Mouse (Mus musculus) common myeloid progenitor, adult 5-6 weeks (primary cell): ENCODE data around the gene Cacna2d4. TPM values are rescaled to one million over a fixed set of nuclear protein-coding genes. Genes with fewer than 3 reads are reported as not detected.

Experiments
- ATAC-seq: replicated peaks from 2 replicates; pipeline ENCODE4 v1.8.0; 2016; ENCODE audit warnings: low read depth, mild to moderate bottlenecking, moderate TSS enrichment, inconsistent platforms; ENCODE audit not compliant: poor library complexity, severe bottlenecking
- total RNA-seq: library from RNA; stranded (forward); fragments of 200-1000, 187-1606 nt; gene quantifications from 2 replicates; pipeline ENCODE4 v1.2.3, GENCODE M21; 2017

Gene Cacna2d4
- total RNA-seq, 1 experiment from 2014 or later: 0.18 TPM

DNA sequence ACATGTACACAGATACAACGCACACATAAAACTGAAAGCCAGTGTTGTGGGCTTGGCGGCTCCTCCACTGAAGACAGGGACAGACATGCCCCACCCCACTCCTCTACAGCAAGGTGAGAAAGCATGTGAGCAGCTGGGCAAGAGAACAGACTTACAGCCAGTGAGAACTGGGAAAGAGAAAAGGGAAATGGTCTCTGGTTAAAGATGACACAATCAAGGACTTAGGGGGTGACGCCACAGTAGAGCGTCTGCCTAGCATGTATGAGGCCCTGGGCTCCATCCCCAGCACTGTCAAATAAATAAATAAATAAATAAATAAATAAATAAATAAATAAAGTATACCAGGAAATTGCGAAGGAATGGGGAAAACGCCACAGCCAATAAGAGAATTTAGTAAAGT is 67.0 kb downstream of the Cacna2d4 start:
- no peak for ATAC-seq

DNA sequence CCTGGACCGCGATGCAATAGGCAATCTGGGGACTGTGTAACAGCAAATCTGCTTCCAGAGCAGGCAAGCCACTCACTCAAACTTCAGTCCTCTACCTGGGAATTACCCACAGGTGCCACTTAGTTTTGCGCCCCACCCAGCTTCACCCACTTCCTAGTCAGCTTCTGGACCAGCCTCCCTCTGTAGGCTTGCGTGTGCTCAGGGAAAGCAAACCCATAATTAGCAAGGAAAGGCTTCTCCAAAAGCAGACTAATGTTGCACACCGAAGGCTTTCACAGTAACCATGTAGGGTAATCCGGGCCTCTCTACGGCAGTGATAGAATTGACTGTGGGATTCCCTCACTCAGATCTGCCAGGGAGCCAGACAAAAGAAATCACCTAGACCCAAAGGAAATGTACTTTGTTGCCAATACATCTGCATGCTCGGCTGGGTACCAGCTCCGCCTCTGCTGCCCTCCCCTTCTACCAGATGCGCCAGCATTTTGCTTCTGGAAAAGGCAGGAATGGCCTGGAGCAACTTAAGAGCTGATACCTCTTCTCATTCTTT is 71.6 kb downstream of the Cacna2d4 start:
- ATAC-seq: no peak

- no peak for ATAC-seq
These were observed 73.8 kb downstream of the Cacna2d4 start for GRCm38 (mm10) chr6:119310176-119310575.

DNA sequence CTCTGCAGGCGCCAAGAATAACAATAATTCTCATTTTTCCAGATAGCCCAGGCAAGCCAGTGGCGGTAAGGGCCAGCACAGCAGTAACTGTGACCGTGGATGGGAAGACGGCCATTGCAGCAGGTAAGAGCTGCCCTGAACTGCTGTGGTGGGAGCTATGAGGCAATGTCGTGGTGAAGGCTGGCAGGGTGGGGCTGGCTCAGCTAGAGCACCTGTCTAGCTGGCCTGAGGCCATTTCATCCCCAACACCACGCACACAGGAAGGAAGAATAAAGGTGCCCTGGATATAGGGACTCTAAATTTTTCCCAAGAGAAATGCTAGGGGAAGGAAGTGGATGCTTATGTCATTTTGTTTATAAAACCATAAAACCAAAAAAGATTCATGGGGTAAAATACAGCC is 76.1 kb downstream of the Cacna2d4 start:
- ATAC-seq: no peak

DNA sequence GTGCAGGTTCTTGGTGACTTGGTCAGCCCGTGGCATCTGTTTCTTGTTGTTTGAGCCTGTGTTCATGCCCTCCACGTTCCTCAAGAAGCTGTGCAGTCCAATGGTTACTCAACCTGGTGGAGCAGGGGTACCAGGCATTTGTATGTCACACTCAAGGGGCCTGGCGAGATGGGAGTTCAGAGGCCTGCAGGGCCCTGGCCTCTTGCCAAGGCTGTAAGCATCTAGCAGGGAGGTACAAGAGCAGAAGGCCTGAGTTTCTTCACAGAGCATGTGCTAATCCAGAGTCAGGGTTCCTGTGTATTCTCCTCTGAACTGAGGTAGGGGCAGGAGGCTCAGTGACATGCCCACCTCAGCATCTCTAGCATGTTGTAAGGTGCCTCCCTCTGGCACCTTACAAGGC is 76.8 kb downstream of the Cacna2d4 start:
- ATAC-seq: no peak

DNA sequence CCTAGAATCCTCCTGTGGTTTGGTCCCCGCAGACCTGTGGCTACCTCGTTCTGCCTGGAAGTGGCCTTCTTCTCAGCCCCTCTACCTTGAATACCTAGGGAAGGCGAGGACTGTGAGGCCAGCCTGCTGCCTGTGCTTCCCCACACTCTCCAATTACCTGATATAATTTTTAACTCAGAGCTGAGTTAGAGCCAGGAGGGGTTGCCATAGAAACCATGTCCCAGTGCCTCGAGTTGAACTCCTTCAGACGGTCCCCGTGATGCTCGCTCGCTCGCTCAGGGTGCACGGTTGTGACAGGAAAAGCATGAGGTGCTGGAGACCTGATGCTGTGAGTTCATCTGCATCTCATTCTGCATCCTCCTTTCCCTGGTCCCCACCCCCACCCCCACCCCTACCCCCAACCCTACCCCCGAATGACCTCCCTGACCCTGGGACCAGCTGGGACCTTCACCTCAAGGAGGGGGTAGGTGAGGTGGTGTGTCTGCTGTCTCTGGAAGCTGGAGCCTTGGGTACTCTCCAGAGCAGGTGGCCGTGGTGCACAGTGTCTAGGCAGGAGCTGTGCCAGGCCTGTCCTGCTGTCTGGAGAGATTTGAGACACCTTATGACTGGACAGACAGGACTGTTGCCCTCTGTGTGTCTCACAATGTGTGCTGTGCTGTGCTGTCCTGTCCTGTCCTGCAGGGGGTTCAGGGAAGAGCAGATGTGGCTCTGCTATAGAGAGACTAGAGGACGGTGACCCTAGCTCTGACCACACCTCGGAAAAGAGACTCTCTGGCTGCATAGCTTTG is 77.5 kb downstream of the Cacna2d4 start:
- ATAC-seq: no peak

GRCm38 (mm10) chr6:119314751-119315476 is 78.6 kb downstream of the Cacna2d4 start:
- peak; percentile 71 for ATAC-seq

GRCm38 (mm10) chr6:119318732-119319131 is 82.4 kb downstream of the Cacna2d4 start:
- ATAC-seq: no peak

DNA sequence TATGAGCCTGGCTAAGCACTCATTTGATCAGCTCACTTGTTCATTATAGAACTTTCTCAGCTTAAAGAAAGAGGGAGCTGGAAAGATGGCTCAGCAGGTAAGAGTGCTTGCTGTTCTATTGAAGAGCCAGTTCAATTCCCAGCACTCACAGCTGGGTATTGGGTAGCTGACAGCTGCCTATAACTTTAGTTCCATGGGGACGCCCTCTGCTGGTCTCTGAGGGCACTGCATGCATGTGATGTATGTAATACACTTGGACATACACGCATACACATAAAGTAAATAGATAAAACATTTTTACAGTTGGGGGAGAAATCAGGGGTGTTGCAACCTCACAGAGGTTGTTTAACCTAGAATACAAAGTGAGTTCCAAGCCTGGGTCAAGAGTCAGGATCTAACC is 83.0 kb downstream of the Cacna2d4 start:
- ATAC-seq: no peak

DNA sequence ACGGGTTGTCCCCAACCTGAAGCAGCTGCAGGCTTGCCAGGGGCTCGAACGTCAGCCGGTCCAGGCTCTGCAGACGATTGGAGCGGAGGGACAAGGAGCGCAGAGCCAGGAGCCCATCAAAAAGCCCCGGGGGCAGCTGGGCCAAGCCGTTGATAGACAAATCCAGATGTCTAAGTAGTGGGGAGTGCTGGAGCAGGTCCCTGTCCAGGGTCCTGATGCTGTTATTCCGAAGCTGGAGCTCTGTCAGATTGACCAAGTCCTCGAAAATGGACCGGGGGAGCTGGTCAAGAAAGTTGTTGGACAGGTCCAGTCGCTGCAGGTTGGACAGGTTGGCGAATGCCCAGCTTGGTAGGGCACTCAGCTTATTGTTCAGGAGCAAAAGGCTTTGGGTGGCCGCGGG is 84.2 kb downstream of the Cacna2d4 start:
- ATAC-seq: no peak

- no peak for ATAC-seq
These were observed 85.4 kb downstream of the Cacna2d4 start for GRCm38 (mm10) chr6:119321752-119322151.

- ATAC-seq: no peak
These were observed 88.5 kb downstream of the Cacna2d4 start for GRCm38 (mm10) chr6:119324776-119325175.

DNA sequence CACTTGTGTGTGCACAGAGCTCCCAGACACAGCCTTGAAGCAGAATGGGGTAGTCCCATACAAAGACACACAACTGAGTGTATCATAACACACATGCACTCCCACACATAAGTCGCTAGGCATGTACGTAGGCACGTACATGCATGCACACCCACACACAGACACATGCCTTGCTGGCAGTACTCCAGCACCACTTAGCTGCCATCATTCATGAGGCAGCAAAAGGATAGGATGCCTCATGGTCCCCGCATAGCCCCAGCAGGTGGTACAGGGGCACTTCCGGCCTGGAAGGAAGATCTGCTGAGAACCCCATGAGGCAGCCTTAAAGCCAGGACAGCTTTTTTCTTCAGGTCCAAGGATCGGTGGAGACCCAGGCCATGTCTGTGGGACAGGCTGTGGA is 89.7 kb downstream of the Cacna2d4 start:
- no peak for ATAC-seq

- no peak for ATAC-seq
These were observed 90.2 kb downstream of the Cacna2d4 start for GRCm38 (mm10) chr6:119326541-119326940.

DNA sequence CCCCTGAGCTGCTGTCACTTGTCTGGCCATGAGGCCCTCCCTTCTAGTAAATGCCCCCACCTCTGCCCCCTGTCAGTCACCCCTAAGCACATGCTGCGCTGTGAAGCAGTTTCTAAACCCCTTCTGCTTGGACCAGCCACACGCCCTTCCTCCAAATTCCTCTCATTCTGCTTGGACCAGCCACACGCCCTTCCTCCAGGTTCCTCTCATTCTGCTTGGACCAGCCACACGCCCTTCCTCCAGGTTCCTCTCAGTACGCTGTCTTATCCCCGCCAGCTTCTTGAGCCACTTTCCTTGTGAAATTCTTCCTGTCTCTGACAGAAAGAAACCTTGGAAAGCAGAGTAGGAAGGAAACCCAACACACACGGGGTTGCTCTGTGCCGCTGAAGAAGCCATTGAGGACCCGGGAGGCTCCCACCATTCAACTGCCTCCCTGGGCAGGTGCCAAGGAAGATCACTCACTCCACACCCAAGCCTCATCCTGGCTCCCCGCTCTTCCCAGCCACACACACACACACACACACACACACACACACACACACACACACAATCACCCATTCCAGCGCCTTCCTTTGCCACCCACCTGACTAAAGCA is 92.3 kb downstream of the Cacna2d4 start:
- ATAC-seq: no peak

DNA sequence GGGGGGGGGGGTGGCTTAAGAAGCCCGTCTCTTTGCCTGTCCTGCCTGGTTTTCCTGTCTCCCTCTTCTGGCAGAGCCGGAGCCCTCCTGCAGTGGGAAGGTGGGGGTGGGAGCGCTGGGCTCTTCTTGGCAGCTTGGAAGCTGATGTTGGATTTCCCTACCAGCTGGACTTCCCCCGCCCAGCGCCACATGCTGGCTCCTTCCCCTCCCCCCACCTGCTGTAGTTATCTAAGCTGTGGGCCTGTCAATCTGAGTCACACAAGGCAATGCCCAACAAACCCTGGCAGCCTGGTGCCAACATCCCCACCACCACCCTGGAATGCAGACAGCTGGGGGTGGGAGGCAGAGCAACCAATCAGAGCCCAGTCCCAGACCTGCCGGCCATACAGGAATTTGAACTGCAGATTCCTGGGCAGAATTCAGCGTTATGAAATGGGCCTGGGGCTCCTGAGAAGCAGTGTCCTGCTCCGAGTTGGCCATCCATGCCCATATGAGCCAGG is 92.9 kb downstream of the Cacna2d4 start:
- ATAC-seq: no peak

DNA sequence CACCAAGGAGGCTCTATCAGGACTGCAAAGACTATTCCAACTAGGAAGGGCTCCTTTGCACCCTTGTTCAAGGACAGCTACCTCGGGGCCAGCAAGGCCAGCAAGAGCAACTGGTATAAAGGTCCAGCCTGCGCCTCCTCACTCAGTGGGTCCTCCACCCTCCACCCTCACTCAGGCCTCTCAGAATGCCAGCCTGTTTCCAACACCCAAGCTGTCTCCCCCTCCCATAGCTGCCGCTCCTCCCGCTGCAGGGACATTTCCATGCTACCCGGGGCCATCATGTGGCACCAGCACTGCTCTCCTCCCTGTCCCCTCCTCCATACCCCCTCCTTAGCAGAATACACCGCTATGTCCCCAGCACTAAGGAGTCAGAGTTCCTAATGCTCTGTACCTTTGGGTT is 93.6 kb downstream of the Cacna2d4 start:
- no peak for ATAC-seq

- ATAC-seq: no peak
These were observed 94.2 kb downstream of the Cacna2d4 start, which contains the start of gene Lrtm2 for GRCm38 (mm10) chr6:119330506-119330905. Gene Lrtm2 (minus strand): TSS chr6:119330766.

DNA sequence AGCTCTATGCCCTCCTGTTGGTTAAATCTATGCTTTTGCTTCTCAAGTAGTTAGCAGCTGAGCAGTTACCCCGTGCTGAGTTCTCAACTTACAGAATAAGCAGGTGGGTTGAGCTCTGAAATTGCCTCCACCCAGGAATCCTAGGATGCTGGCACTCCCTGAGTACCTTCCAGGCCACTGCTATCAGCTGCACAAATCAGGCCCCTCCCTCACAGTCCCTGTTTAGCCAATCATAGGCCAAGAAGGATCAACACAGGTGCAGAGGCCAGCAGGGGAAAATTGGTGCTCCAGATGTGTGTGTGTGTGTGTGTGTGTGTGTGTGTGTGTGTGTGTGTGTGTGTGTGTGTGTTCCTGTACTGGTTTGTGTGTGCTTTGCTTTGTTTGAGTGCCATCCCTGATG is 95.8 kb downstream of the Cacna2d4 start:
- ATAC-seq: no peak

- ATAC-seq: no peak
These were observed 96.9 kb downstream of the Cacna2d4 start for GRCm38 (mm10) chr6:119333202-119333601.

DNA sequence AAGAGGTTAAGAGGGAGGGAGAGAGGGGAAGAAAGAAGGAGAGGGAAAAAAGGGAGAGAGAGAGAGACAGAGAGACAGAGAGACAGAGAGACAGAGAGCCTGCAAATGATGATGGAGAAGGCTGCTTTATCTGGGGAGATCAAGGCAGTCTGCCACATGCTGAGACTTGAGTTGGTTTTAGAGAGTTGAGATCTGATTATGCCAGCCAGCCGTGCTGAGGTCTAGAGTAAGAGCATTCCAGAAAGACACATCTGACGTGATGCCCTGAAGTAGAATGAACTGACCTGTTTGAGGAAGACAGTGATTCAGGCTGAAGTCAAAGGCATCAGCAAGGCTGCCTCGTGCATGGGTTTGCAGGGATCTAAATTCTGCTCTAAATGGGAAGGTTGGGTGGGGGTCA is 97.5 kb downstream of the Cacna2d4 start:
- ATAC-seq: no peak
